Mouse (Mus musculus): ENCODE data around the gene Klf2. TPM values are rescaled to one million over a fixed set of nuclear protein-coding genes. Genes with fewer than 3 reads are reported as not detected.
A peak's percentile ranks its signal among the peaks of the same experiment; 100 is the strongest.

Gene Klf2
- polyA plus RNA-seq, 1 experiment from 2014 or later = 3.6 TPM

DNA sequence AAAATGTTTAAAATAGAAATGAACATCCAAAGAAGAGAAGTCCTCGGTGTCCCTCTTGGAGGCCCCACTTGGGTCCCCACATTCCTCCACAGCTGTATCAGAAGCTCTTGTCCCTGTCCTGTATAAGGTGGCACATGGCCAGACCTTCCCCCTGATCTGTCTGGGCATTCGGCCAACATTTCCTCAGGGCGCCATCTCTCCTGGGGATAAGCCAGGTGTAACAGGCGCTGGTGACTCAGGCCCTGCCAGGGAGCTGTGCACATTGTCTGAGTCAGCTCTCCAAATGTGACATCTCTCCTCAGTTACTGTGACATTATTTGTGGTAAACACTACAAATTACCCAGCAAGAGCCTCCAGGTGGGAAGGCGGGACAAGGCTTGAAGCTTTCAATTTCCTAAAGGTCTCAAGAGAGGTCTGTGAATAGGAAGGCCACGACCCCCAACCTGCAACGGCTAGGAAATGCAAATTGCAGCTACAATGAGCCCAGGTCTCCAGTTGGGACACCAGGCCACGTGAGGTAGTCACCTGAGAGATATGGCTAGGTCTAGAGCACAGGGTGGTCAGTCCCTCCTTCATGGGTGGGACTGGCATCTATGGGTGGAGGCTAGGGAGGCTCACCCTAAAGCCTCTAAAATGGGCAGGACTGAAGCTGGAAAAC is 7.9 kb upstream of the Klf2 start:
- H3K36me3 ChIP-seq = no peaks in the 10 kb centered on the region
- H3K4me1 ChIP-seq = no peaks in the 10 kb centered on the region
- no peak for DNase-seq (ENCODE audit: low spot score)
- H3K27me3 ChIP-seq (ENCODE audit: low read depth, poor library complexity, severe bottlenecking) = no peaks in the 10 kb centered on the region
- H3K27ac ChIP-seq = no peak overlapping the region
- WGBS = 70% methylated on average over 8 of the region's 8 CpGs
- no peaks in the 10 kb centered on the region for H3K9me3 ChIP-seq (replicated peaks)
- no peak overlapping the region for H3K4me3 ChIP-seq

DNA sequence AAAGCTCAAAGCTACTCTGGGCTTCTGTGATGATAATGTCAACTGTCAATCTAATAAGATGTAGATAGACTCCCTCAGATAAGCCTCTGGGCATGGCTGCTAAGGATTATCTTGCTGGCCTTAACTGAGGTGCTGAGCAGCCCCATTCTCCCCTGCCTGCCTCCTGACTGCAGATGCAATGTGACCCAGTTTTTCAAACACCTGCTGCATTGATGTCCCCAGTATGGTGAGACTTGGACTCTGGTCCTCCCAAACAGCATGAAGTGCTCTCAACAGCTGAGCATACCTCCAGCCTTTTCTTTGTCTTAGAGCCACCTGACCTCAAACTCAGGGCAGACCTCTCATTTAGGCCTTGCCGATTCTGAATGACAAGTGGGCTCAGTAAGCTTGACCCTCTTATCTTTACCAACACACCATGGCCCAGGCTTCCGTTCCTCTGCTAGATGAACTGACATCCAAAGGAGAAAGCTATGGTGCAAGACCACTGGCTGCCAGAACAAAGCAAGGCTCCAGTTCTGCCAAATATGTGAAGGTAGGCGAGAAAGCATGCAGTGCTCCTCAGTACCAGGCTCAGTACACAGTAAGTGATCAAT is 5.8 kb upstream of the Klf2 start:
- no peaks in the 10 kb centered on the region for H3K36me3 ChIP-seq
- peaks cover 10% of the 10 kb centered on the region for H3K27me3 ChIP-seq (ENCODE audit: low read depth, poor library complexity, severe bottlenecking)
- H3K4me1 ChIP-seq = no peaks in the 10 kb centered on the region; the same call in 1 of the 2 replicates
- DNase-seq (ENCODE audit: low spot score) = no peak
- no peak overlapping the region for H3K4me3 ChIP-seq
- no peak overlapping the region for H3K27ac ChIP-seq
- no peaks in the 10 kb centered on the region for H3K9me3 ChIP-seq (replicated peaks)
- WGBS = 76% methylated on average over 3 of the region's 3 CpGs

DNA sequence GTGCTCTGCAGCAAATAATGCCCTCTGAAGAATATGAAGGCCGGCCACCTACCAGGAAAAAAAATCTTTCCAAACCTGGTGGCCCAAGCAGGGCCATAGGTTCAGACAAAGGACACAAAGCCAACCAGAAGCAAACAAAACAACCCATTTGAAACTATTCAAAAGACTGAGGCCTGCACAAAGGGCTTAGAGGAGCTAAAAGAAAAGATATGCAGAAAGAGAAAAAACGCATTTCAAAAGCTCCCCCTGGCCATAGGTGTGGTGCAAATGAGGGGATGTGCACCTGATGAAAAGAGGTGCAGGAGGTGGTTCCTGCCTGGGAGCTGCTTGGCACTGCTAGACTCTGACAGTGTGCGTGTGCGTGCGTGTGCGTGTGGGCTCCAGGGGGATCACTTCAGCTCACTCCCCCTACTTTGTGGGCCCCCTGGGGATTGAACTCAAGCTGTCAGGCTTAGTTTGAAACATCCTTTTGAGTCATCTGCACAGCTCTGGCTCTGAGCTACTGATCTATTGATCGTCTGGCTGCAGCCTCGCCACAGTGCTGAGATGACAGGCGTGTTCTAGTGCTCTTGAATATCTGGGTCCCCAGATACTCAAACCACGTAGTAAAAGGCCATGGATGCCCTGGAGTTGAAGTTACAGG is 2.7 kb upstream of the Klf2 start:
- H3K4me3 ChIP-seq = no peak overlapping the region
- H3K9me3 ChIP-seq (replicated peaks) = no peaks in the 10 kb centered on the region
- WGBS = 48% methylated on average over 10 of the region's 10 CpGs
- no peak overlapping the region for H3K27ac ChIP-seq
- no peak for DNase-seq (ENCODE audit: low spot score)
- peaks cover 20% of the 10 kb centered on the region for H3K4me1 ChIP-seq
- no peaks in the 10 kb centered on the region for H3K36me3 ChIP-seq
- H3K27me3 ChIP-seq (ENCODE audit: low read depth, poor library complexity, severe bottlenecking) = peaks cover 39% of the 10 kb centered on the region

GRCm38 (mm10) chr8:72317741-72318301 is 1.0 kb upstream of the Klf2 start:
- no peaks in the 10 kb centered on the region for H3K9me3 ChIP-seq (replicated peaks)
- no peak overlapping the region for H3K4me3 ChIP-seq
- no peak for DNase-seq (ENCODE audit: low spot score)
- no peak overlapping the region for H3K27ac ChIP-seq
- H3K4me1 ChIP-seq = peaks cover 20% of the 10 kb centered on the region
- no peaks in the 10 kb centered on the region for H3K36me3 ChIP-seq
- 47% methylated on average over 5 of the region's 5 CpGs for WGBS
- H3K27me3 ChIP-seq (ENCODE audit: low read depth, poor library complexity, severe bottlenecking) = peaks cover 56% of the 10 kb centered on the region

GRCm38 (mm10) chr8:72319397-72319796 is 564 bp downstream of the Klf2 start:
- H3K27me3 ChIP-seq (ENCODE audit: low read depth, poor library complexity, severe bottlenecking) = peaks cover 70% of the 10 kb centered on the region
- WGBS = 2% methylated on average over 37 of the region's 48 CpGs

DNA sequence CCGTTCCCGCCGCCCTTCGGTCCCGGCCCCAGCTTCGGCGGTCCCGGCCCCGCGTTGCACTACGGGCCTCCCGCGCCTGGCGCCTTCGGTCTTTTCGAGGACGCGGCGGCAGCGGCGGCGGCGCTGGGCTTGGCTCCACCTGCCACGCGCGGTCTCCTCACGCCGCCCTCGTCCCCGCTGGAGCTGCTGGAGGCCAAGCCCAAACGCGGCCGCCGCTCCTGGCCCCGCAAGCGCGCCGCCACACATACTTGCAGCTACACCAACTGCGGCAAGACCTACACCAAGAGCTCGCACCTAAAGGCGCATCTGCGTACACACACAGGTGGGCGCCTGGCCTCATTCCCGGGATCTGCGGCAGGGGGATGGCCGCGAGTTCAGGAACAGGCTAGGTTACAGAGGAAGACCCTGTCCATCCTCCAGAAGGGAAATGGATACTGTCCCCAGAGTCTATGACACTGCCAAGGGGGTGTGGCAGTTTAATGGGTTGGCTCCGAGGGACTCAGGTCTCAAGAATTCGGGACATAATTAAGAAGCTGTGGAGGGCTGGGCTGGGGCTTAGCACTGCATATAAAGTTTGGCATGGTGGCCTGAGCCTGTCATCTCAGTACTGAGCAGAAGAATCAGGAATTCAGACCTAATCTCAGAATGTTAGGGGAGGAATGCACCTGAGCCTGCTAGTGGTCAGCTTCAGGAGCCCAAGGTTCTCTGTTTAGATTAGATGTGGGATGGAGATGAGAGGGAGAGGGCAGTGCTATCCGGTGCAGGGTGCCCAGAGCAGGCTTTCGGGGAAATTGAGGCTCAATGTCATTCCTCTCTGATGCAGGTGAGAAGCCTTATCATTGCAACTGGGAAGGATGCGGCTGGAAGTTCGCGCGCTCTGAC is 1.3 kb downstream of the Klf2 start:
- 8% methylated on average over 48 of the region's 55 CpGs for WGBS
- DNase-seq (ENCODE audit: low spot score) = peak; percentile 43
- no peaks in the 10 kb centered on the region for H3K9me3 ChIP-seq (replicated peaks)

More at GRCm38 (mm10) chr8:72319397-72319796, 564 bp downstream of the Klf2 start:
- Histone ChIP-seq H3K4me1 (peaks cover 20% of the 10 kb centered on the region), H3K36me3 (no peaks in the 10 kb centered on the region), H3K9me3 (replicated peaks) (no peaks in the 10 kb centered on the region), H3K27ac (peak overlapping the region; percentile 46), H3K4me3 (peak overlapping the region; percentile 59)
- peak; percentile 62 for DNase-seq (ENCODE audit: low spot score)

DNA sequence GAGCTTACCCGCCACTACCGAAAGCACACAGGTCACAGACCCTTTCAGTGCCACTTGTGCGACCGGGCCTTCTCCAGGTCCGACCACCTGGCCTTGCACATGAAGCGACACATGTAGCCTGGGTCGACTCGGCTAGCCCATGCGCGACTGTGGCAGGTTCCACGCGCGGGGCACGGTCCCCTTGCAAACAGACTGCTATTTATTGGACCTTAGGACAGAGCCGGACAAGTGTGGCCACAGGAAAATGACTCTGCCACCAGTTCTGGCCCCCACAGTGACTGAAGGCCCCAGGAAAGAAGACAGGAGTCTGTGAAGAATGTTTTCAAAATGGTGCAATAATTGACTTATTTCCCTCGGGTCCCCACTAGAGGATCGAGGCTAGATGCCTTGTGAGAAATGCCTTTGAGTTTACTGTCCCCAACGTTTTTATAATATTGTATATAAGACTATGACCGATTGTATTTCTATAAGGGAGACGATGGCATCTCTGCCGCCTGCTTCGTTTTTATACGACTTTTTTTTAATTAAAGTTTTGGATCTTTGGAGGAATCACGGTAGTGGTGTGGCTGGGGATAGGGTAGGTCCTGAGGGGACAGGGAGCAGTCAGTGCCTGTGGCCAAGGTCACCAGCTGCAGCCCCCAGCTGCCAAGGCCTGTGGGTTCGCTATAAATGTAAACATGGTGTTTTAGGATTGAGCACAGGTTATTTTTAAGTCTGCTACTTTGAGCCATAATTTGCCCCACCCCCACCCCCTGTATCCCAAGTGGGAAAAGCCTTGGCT is 2.2 kb downstream of the Klf2 start:
- DNase-seq (ENCODE audit: low spot score) = peak; percentile 33
- Histone ChIP-seq H3K4me3 (peak overlapping the region; percentile 59; the same call in 1 of the 2 replicates), H3K9me3 (replicated peaks) (no peaks in the 10 kb centered on the region), H3K36me3 (no peaks in the 10 kb centered on the region), H3K27ac (no peak overlapping the region), H3K27me3 (ENCODE audit: low read depth, poor library complexity, severe bottlenecking) (peaks cover 72% of the 10 kb centered on the region), H3K4me1 (peaks cover 20% of the 10 kb centered on the region)
- WGBS = 52% methylated on average over 25 of the region's 25 CpGs

More for the DNA sequence above, 1.3 kb downstream of the Klf2 start:
- Histone ChIP-seq H3K4me1 (peaks cover 20% of the 10 kb centered on the region), H3K27me3 (ENCODE audit: low read depth, poor library complexity, severe bottlenecking) (peaks cover 72% of the 10 kb centered on the region), H3K27ac (peak overlapping the region; percentile 46; the same call in 1 of the 2 replicates), H3K4me3 (peak overlapping the region; percentile 59), H3K36me3 (no peaks in the 10 kb centered on the region)

DNA sequence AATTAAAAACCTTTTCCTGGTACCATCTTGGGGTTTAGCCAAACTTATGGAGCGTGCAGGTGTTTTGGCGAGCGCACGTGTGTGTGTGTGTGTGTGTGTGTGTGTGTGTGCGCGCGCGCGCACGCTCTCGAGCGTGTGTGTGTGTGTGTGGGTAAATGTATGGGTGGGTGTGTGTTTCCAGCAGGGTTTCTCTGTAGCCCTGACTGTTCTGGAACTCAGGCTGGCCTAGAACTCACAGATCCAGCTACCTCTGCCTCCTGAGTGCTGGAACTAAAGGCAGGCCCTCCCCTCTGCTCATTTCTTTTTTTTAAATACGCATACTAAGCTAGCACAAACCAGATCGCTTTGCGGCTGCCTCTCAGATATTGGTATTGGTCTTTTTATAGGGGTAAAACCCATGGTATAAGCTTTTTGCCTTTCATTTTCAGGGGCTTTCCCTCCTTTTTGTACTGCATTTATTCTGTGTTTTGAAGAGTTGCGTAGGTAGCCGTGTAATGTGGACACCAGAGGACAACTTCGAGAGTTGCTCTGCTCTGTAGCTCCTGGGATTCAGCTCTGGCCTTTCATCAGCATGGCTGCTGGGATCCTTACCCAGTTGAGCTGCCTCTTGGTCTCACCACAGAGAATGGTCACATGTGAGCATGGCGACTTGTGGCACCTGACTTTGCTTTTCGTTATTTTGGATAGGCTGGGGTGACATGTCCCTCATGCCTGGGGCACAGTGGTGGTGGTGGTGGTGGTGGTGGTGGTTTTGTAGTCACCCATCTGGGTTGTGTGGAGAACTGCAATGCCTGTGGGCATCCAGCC is 3.0 kb downstream of the Klf2 start:
- Histone ChIP-seq H3K9me3 (replicated peaks) (no peaks in the 10 kb centered on the region), H3K4me3 (no peak overlapping the region), H3K27ac (no peak overlapping the region), H3K27me3 (ENCODE audit: low read depth, poor library complexity, severe bottlenecking) (peaks cover 72% of the 10 kb centered on the region), H3K36me3 (no peaks in the 10 kb centered on the region), H3K4me1 (peaks cover 20% of the 10 kb centered on the region)
- WGBS = 91% methylated on average over 20 of the region's 20 CpGs
- no peak for DNase-seq (ENCODE audit: low spot score)

GRCm38 (mm10) chr8:72322471-72322889 is 3.6 kb downstream of the Klf2 start:
- Histone ChIP-seq H3K27me3 (ENCODE audit: low read depth, poor library complexity, severe bottlenecking) (peaks cover 67% of the 10 kb centered on the region), H3K9me3 (replicated peaks) (no peaks in the 10 kb centered on the region)

DNA sequence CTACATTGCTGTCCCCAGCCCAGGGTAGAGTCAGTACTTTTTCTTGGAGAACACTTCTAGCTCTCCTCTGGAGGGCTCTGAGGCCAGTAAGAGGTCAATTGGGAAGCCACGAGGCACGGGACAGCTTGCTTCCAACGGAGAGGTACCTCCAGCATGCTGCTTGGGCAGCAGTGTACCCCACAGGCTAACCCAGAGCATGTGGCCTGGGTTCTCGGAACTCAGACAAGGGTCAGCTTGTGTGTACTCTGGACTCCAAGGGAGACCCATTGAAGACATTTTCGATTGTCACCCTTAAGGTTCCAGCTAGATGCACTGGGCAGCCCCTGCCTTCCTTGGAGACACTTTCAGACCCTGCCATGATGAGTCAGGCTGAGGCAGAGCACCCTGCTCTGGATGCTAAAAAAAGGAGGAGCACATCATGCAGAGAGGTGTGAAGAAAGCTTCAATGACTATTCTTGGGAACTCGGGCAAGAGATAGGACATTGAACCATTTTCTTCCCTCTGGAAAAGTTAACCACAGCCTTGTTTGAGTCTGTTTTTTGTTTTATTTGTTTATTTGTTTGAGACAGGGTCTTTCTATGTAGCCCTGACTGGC is 4.4 kb downstream of the Klf2 start:
- Histone ChIP-seq H3K27ac (no peak overlapping the region), H3K4me1 (peaks cover 20% of the 10 kb centered on the region), H3K4me3 (no peak overlapping the region), H3K9me3 (replicated peaks) (no peaks in the 10 kb centered on the region), H3K27me3 (ENCODE audit: low read depth, poor library complexity, severe bottlenecking) (peaks cover 61% of the 10 kb centered on the region), H3K36me3 (no peaks in the 10 kb centered on the region)
- DNase-seq (ENCODE audit: low spot score) = no peak
- 63% methylated on average over 6 of the region's 6 CpGs for WGBS

More at GRCm38 (mm10) chr8:72322471-72322889, 3.6 kb downstream of the Klf2 start:
- no peak for DNase-seq (ENCODE audit: low spot score)
- Histone ChIP-seq H3K4me1 (peaks cover 20% of the 10 kb centered on the region), H3K36me3 (no peaks in the 10 kb centered on the region), H3K4me3 (no peak overlapping the region), H3K27ac (no peak overlapping the region)
- WGBS = 72% methylated on average over 7 of the region's 7 CpGs
